Mouse (Mus musculus) forebrain, embryonic 13.5 days (tissue): ENCODE results near the gene Tmem161b. TPM values are rescaled to one million over a fixed set of nuclear protein-coding genes. Genes with fewer than 3 reads are reported as not detected.
A peak's percentile ranks its signal among the peaks of the same experiment; 100 is the strongest.

Experiments
- ATAC-seq: fragments of 200-750 bp; cut with Nextera tagmentation; 2 replicates; pipeline ENCODE4 v1.8.0; 2017
- H3K27ac ChIP-seq: fragments of 300-500 bp; sonication (generic); 2 replicates; pipeline ENCODE4 v1.5.1; 2015; ENCODE audit warnings: inconsistent platforms, mild to moderate bottlenecking, moderate library complexity
- H3K27me3 ChIP-seq: fragments of 300-500 bp; sonication (generic); 2 replicates; pipeline ENCODE4 v1.6.1; 2015; ENCODE audit warnings: mild to moderate bottlenecking, inconsistent platforms
- H3K36me3 ChIP-seq: fragments of 300-500 bp; sonication (generic); 2 replicates; pipeline ENCODE4 v1.6.1; 2015; ENCODE audit warnings: mild to moderate bottlenecking, inconsistent platforms; ENCODE audit not compliant: poor library complexity, severe bottlenecking
- H3K4me1 ChIP-seq: fragments of 300-500 bp; sonication (generic); 2 replicates; pipeline ENCODE4 v1.6.1; 2015; ENCODE audit warnings: inconsistent platforms
- H3K4me2 ChIP-seq: fragments of 300-500 bp; sonication (generic); 2 replicates; pipeline ENCODE4 v1.6.1; 2015; ENCODE audit warnings: inconsistent platforms, mild to moderate bottlenecking, moderate library complexity
- H3K4me3 ChIP-seq: fragments of 300-500 bp; sonication (generic); 2 replicates; pipeline ENCODE4 v1.5.1; 2015; ENCODE audit warnings: mild to moderate bottlenecking, inconsistent platforms
- H3K9ac ChIP-seq: fragments of 300-500 bp; sonication (generic); 2 replicates; pipeline ENCODE4 v1.6.1; 2015; ENCODE audit warnings: mild to moderate bottlenecking, inconsistent platforms
- H3K9me3 ChIP-seq: fragments of 300-500 bp; sonication (generic); replicated peaks from 2 replicates; pipeline ENCODE4 v1.6.1; 2016; ENCODE audit warnings: inconsistent platforms
- WGBS: fragments of 180-500 bp; shearing (Covaris S2); methylation state at CpG from one replicate; pipeline ENCODE4 v1.1.7; 2015; 5-methylcytosine and 5-hydroxymethylcytosine counted together
- polyA plus RNA-seq: library from polyadenylated mRNA; unstranded; fragments of >200 nt; fragmentation: Nextera tagmentation; extraction: Ambion mirVana; gene quantifications from 2 replicates; pipeline ENCODE4 v1.2.1, GENCODE M21; 2015

Tmem161b gene
- polyA plus RNA-seq, 1 experiment from 2014 or later: 29.6 TPM

GRCm38 (mm10) chr13:84280352-84280751 lies 58.3 kb downstream of the Tmem161b start:
- Histone ChIP-seq H3K4me1 (peaks cover 7% of the 10 kb centered on the region), H3K36me3 (peaks cover 17% of the 10 kb centered on the region), H3K27ac (no peak overlapping the region), H3K4me3 (no peak overlapping the region), H3K4me2 (no peak overlapping the region), H3K9ac (no peak overlapping the region), H3K27me3 (no peaks in the 10 kb centered on the region), H3K9me3 (0 out of 2 replicates have a peak, but pooled peaks cover 3% of the 10 kb centered on the region)
- no peak for ATAC-seq
- WGBS: 94% methylated on average over 4 of the region's 4 CpGs

- H3K27ac ChIP-seq: no peak overlapping the region
- ATAC-seq: no peak
- H3K4me1 ChIP-seq: peaks cover 14% of the 10 kb centered on the region
- H3K4me2 ChIP-seq: no peak overlapping the region
- H3K4me3 ChIP-seq: no peak overlapping the region
- H3K9me3 ChIP-seq: 0 out of 2 replicates have a peak, but pooled peaks cover 3% of the 10 kb centered on the region
- no peaks in the 10 kb centered on the region for H3K27me3 ChIP-seq
- H3K9ac ChIP-seq: no peak overlapping the region
- H3K36me3 ChIP-seq: peaks cover 19% of the 10 kb centered on the region
These were observed 60.9 kb downstream of the Tmem161b start for GRCm38 (mm10) chr13:84282966-84283365.

- Histone ChIP-seq H3K36me3 (peaks cover 29% of the 10 kb centered on the region), H3K9ac (peak overlapping the region; percentile 35; the same call in 1 of the 2 replicates), H3K4me3 (0 out of 2 replicates have a peak overlapping the region, but pooled peaks have one; percentile 13), H3K9me3 (0 out of 2 replicates have a peak, but pooled peaks cover 3% of the 10 kb centered on the region), H3K4me2 (peak overlapping the region; percentile 40), H3K27me3 (no peaks in the 10 kb centered on the region), H3K27ac (peak overlapping the region; percentile 88), H3K4me1 (peaks cover 14% of the 10 kb centered on the region)
- WGBS: 5% methylated on average over 7 of the region's 7 CpGs
- ATAC-seq: peak; percentile 99
These were observed 62.9 kb downstream of the Tmem161b start for GRCm38 (mm10) chr13:84284764-84285558.

- H3K4me2 ChIP-seq: peak overlapping the region; percentile 40
These were observed 63.5 kb downstream of the Tmem161b start for GRCm38 (mm10) chr13:84285559-84285945.

GRCm38 (mm10) chr13:84299445-84300053 lies 77.5 kb downstream of the Tmem161b start:
- Histone ChIP-seq H3K4me3 (no peak overlapping the region), H3K4me2 (no peak overlapping the region), H3K27me3 (no peaks in the 10 kb centered on the region), H3K9me3 (no peaks in the 10 kb centered on the region), H3K27ac (no peak overlapping the region), H3K36me3 (peaks cover 45% of the 10 kb centered on the region), H3K4me1 (no peaks in the 10 kb centered on the region), H3K9ac (no peak overlapping the region)
- no peak; the same call in 1 of the 2 replicates for ATAC-seq
- 80% methylated on average over 2 of the region's 2 CpGs for WGBS

More at GRCm38 (mm10) chr13:84285559-84285945, 63.5 kb downstream of the Tmem161b start:
- Histone ChIP-seq H3K9ac (peak overlapping the region; percentile 35; the same call in 1 of the 2 replicates), H3K9me3 (0 out of 2 replicates have a peak, but pooled peaks cover 3% of the 10 kb centered on the region), H3K4me3 (no peak overlapping the region), H3K27ac (peak overlapping the region; percentile 88), H3K27me3 (no peaks in the 10 kb centered on the region), H3K4me1 (peaks cover 14% of the 10 kb centered on the region), H3K36me3 (peaks cover 31% of the 10 kb centered on the region)
- peak; percentile 93 for ATAC-seq
- 4% methylated on average over 3 of the region's 3 CpGs for WGBS

- WGBS: 22% methylated on average over 5 of the region's 5 CpGs
- H3K4me3 ChIP-seq: no peak overlapping the region
- H3K9ac ChIP-seq: peak overlapping the region; percentile 92
- no peaks in the 10 kb centered on the region for H3K27me3 ChIP-seq
- H3K4me2 ChIP-seq: peak overlapping the region; percentile 79
- H3K36me3 ChIP-seq: no peaks in the 10 kb centered on the region
- ATAC-seq: no peak
- H3K4me1 ChIP-seq: peaks cover 42% of the 10 kb centered on the region
- H3K27ac ChIP-seq: peak overlapping the region; percentile 99
- H3K9me3 ChIP-seq: no peaks in the 10 kb centered on the region
These were observed 121.2 kb downstream of the Tmem161b start for GRCm38 (mm10) chr13:84343272-84343671.

- Histone ChIP-seq H3K4me2 (peak overlapping the region; percentile 79), H3K9ac (peak overlapping the region; percentile 92), H3K4me3 (0 out of 2 replicates have a peak overlapping the region, but pooled peaks have one; percentile 8), H3K36me3 (no peaks in the 10 kb centered on the region), H3K27me3 (no peaks in the 10 kb centered on the region), H3K9me3 (no peaks in the 10 kb centered on the region), H3K4me1 (peaks cover 42% of the 10 kb centered on the region), H3K27ac (peak overlapping the region; percentile 99)
- no peak for ATAC-seq
- 10% methylated on average over 13 of the region's 13 CpGs for WGBS
These were observed 121.8 kb downstream of the Tmem161b start for GRCm38 (mm10) chr13:84343691-84344495.

GRCm38 (mm10) chr13:84344711-84345110 lies 122.6 kb downstream of the Tmem161b start:
- Histone ChIP-seq H3K4me1 (peaks cover 46% of the 10 kb centered on the region), H3K9me3 (no peaks in the 10 kb centered on the region), H3K4me3 (peak overlapping the region; percentile 36), H3K27me3 (no peaks in the 10 kb centered on the region), H3K36me3 (no peaks in the 10 kb centered on the region), H3K4me2 (peak overlapping the region; percentile 79), H3K9ac (peak overlapping the region; percentile 92), H3K27ac (peak overlapping the region; percentile 99)
- WGBS: 4% methylated on average over 7 of the region's 7 CpGs
- no peak for ATAC-seq

- ATAC-seq: no peak
- Histone ChIP-seq H3K9ac (peak overlapping the region; percentile 92), H3K27ac (peak overlapping the region; percentile 99), H3K4me2 (peak overlapping the region; percentile 79), H3K4me1 (peaks cover 50% of the 10 kb centered on the region), H3K9me3 (no peaks in the 10 kb centered on the region), H3K27me3 (no peaks in the 10 kb centered on the region), H3K4me3 (peak overlapping the region; percentile 36), H3K36me3 (no peaks in the 10 kb centered on the region)
- WGBS: 4% methylated on average over 8 of the region's 8 CpGs
These were observed 123.0 kb downstream of the Tmem161b start for GRCm38 (mm10) chr13:84345114-84345513.
